Mouse (Mus musculus) ES-Bruce4 (cell line): Measurements from ENCODE around the gene Hoxa4.

ENCODE experiments used
- CTCF ChIP-seq: IDR thresholded peaks from one replicate; pipeline ENCODE4 v1.8.1; 2011; ENCODE audit warnings: low read depth, low read length
- POLR2A ChIP-seq: IDR thresholded peaks from one replicate; pipeline ENCODE4 v1.8.1; 2011; ENCODE audit warnings: low read length; ENCODE audit not compliant: insufficient read depth

DNA sequence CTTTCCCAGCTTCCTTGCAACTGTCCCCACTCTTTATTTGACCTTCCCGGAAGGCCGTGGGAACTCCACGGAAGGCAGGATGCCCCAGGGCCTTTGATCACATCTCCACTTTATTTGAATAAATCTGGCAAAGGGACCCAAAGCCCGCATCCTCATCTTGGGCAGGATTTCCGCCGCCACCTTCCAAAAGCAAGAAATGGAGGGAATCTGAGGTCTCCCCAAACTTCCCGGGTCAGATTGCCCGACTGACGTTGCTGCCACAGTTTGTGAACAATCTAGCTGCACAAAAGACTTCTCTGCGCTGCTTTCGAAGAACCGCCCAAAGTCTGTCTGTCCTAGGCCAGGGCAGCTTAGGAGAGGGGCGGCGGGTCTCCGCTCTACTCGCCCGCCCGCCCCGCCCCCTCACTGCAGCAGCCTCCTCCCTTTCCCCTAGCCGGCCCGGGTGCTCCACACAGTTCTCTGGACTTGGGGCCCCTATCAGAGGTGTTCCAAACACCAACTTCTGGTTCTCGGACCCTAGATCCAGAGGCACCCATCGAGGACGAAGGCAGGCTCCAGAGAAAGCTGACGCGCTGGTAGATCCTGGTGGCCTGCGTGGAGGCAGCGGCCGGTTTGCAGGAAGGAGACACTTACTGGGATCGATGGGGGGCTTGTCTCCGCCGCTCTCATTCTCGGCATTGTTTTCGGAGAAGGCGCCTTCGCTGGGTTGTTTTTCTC, 33.5 kb upstream of the Hoxa4 start:
- TF ChIP-seq POLR2A (no peak), CTCF (no peak)
